Mouse (Mus musculus) small intestine, adult 2 months (tissue): ENCODE measurements at regions not wholly inside any gene's neighbourhood (a gene's known extent, or its start where the extent isn't known, plus 50 kb on each side); places are given as distances from the start of the nearest gene placed in this dataset.
"Not testable (repeated sequence)": the region's sequence is repeated elsewhere in the genome, so short reads cannot be mapped to it uniquely, and the experiment has no call there.

Source experiments
- H3K27ac ChIP-seq: fragments of 200-500 bp; 2 replicates; pipeline ENCODE4 v1.5.1; 2012; ENCODE audit warnings: low read depth, low read length, control low read depth, inconsistent platforms; ENCODE audit not compliant: insufficient read depth
- H3K27me3 ChIP-seq: fragments of 200-500 bp; 2 replicates; pipeline ENCODE4 v1.6.1; 2012; ENCODE audit warnings: mild to moderate bottlenecking, moderate library complexity, low read length, inconsistent platforms; ENCODE audit not compliant: control insufficient read depth, insufficient read depth
- H3K36me3 ChIP-seq: fragments of 200-500 bp; 2 replicates; pipeline ENCODE4 v1.6.1; 2012; ENCODE audit warnings: mild to moderate bottlenecking, low read length, control low read depth, inconsistent platforms; ENCODE audit not compliant: control insufficient read depth, insufficient read depth
- H3K4me1 ChIP-seq: fragments of 200-500 bp; 2 replicates; pipeline ENCODE4 v1.6.1; 2012; ENCODE audit warnings: low read length, inconsistent platforms, mixed read lengths; ENCODE audit not compliant: control insufficient read depth, insufficient read depth, insufficient read length
- H3K4me3 ChIP-seq: fragments of 200-500 bp; 2 replicates; pipeline ENCODE4 v1.5.1; 2012; ENCODE audit warnings: low read depth, mild to moderate bottlenecking, control low read depth, inconsistent platforms, low read length, moderate library complexity
- CTCF ChIP-seq: fragments of 200-500 bp; IDR thresholded peaks from 2 replicates; pipeline ENCODE4 v1.5.1; 2012; ENCODE audit warnings: low read depth, mild to moderate bottlenecking, control low read depth, inconsistent platforms, low read length, moderate library complexity, mixed read lengths; ENCODE audit not compliant: insufficient replicate concordance, insufficient read length; ENCODE audit errors: extremely low read depth
- POLR2A ChIP-seq: fragments of 200-500 bp; IDR thresholded peaks from 2 replicates; pipeline ENCODE4 v1.6.1; 2012; ENCODE audit warnings: low read depth, mild to moderate bottlenecking, control low read depth, inconsistent platforms, low read length, moderate library complexity
- WGBS: fragments of 180-500 bp; shearing (Covaris S2); methylation state at CpG from one replicate; pipeline ENCODE4 v1.1.7; 2018; 5-methylcytosine and 5-hydroxymethylcytosine counted together

DNA sequence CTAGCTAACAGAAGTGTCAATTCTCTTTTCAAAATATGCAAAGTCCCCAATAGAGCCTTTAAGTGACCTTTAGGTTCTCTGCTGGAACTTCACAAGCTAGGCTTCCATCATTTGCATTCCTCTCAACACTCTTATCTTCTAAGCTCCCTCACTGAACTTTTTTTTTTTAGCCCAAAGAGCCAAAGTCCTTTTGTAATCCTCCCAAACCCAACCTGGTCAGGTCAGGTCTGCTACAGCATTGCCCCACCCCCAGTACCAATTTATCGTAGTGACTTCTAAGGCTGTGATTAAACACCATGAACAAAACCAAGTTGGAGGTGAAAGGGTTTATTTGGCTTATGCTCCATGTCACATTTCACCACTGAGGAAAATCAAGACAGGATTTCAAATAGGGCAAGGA lies 79.7 kb upstream of the Arhgap42 start:
- Histone ChIP-seq H3K4me1 (peaks cover 3% of the 10 kb centered on the region; the same call in 1 of the 2 replicates), H3K27me3 (no peaks in the 10 kb centered on the region), H3K36me3 (no peaks in the 10 kb centered on the region), H3K4me3 (no peak overlapping the region), H3K27ac (no peak overlapping the region)
- 20% methylated on average over 1 of the region's 1 CpGs for WGBS
- TF ChIP-seq POLR2A (no peak), CTCF (no peak)

DNA sequence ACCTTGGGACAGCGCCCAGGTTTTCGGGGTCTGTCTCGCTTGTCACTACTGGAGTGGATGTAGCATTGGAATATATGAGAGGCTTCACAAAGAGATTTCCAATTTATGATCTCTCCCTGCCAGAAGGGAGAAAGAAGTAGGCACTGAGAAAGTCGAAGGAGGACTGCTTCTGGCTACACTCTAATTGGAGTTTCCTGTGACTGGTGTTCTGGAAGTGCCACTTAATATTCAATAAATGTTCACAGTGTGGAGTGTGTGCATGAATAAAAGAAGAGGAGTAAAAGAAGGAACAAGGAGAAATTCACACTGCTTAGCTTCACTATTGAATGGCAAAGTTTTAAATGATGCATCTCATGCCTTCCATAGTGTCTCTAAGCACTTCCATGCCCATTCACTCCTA lies 77.1 kb upstream of the Arhgap42 start:
- Histone ChIP-seq H3K4me3 (no peak overlapping the region), H3K4me1 (peaks cover 7% of the 10 kb centered on the region; the same call in 1 of the 2 replicates), H3K27ac (no peak overlapping the region), H3K36me3 (no peaks in the 10 kb centered on the region), H3K27me3 (no peaks in the 10 kb centered on the region)
- WGBS = 84% methylated on average over 4 of the region's 4 CpGs
- no peak for TF ChIP-seq POLR2A
- TF ChIP-seq CTCF = no peak

DNA sequence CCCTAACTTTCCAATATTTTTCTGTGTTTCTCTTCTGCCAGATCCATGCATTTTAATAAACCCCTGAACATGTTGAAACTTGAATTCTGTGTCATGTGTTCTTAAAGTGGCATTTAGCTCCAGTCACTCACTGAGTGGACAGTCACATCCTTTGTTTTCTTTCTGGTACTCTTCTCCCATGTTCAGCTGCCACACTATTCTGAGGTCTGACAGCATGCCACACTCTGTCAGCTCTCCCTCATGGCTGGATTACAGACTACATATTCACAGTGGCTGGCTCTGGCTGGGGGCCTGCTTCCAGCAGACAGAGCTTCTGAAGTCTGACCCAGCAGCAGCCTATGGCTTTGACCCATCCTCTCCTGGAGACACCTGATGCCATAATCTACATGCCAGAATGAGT lies 73.4 kb upstream of the Arhgap42 start:
- Histone ChIP-seq H3K27ac (no peak overlapping the region), H3K27me3 (no peaks in the 10 kb centered on the region), H3K36me3 (no peaks in the 10 kb centered on the region), H3K4me1 (peaks cover 10% of the 10 kb centered on the region), H3K4me3 (no peak overlapping the region)
- no peak for TF ChIP-seq POLR2A
- TF ChIP-seq CTCF = no peak

DNA sequence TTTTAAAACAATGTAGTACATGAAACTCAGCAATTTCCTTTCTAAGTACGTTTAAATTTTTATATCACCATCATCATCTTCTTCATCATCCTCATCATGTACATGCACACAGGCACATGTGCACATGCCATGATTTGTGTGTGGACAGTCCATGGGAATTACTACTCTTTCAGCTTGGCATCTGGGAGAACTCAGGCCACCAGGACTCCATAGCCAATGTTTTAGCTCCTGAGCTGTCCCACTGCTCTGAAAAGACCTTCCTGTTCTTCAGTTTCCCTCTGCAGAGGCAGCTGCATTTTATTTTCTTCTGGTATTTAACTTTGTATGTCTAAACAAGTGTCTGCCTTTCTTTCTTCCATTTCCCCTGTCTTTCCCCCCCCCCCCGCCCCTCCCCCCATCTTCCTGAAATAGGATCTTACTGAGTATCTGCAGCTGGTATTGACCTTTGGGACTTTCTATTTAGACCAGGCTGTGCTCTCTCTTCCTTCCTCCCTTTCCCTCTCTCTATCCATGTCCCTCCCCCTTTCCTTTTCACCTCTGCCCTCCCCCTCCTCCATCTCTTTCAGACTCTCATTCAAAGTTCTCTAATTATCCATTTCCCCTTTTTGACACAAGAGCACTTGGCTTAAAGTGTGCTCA lies 72.8 kb upstream of the Arhgap42 start:
- WGBS = 44% methylated on average over 1 of the region's 2 CpGs
- no peak for TF ChIP-seq POLR2A
- no peak for TF ChIP-seq CTCF
- Histone ChIP-seq H3K27me3 (no peaks in the 10 kb centered on the region), H3K27ac (peak overlapping the region; percentile 17; the same call in 1 of the 2 replicates), H3K4me1 (peaks cover 10% of the 10 kb centered on the region), H3K36me3 (no peaks in the 10 kb centered on the region), H3K4me3 (no peak overlapping the region)

DNA sequence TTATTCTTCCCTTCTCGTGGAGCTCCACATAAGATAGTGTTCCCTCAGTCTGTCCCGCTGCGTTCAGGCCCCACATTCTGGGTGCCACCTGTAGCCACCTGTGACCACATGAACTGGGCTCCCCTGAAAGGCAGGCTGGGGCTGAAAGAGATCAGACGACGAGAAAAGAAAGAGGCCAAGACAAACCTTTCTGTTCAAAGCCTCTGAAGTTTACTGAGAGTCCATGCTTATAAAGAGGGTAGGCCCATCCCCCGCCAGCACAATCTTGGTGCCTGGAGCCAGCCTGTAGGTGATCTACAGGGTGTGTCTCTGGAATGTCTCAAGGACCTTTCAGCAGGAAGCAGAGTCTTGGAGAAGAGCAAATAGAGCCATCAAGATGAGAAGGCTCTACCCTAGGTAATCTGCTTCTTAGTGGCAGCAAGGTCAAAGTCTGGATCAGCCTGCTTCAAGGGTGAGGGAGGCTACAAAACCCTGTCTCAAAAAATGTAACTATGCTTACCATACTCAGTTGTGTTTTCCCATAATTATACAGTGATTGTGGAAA lies 72.2 kb upstream of the Arhgap42 start:
- WGBS = 54% methylated on average over 6 of the region's 6 CpGs
- H3K27ac ChIP-seq = 0 out of 2 replicates have a peak overlapping the region, but pooled peaks have one; percentile 23
- H3K36me3 ChIP-seq, H3K4me1 ChIP-seq, H3K27me3 ChIP-seq, H3K4me3 ChIP-seq: not testable (repeated sequence)

DNA sequence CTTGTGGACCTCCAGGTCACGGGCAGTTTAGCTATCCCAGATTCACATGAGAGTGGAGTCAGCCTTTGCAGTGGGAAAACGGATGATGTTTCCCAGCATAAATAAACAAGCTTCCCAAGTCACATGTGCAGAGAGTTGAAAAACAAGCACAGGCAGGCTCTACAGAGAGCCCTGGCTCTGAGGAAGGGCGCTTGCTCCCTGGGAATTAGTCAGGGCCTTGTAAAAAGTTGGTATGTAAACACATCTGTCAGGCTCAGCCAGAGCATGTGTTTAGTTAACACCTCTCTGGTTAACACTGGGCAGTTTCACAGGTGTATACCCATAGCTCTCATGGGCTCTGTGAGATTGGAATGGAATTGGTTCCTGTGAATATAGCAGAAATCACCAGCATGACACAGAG lies 51.9 kb upstream of the Arhgap42 start:
- TF ChIP-seq CTCF (no peak), POLR2A (no peak)
- Histone ChIP-seq H3K4me3 (no peak overlapping the region), H3K27ac (no peak overlapping the region), H3K4me1 (no peaks in the 10 kb centered on the region), H3K27me3 (no peaks in the 10 kb centered on the region), H3K36me3 (no peaks in the 10 kb centered on the region)
- 50% methylated on average over 3 of the region's 3 CpGs for WGBS

DNA sequence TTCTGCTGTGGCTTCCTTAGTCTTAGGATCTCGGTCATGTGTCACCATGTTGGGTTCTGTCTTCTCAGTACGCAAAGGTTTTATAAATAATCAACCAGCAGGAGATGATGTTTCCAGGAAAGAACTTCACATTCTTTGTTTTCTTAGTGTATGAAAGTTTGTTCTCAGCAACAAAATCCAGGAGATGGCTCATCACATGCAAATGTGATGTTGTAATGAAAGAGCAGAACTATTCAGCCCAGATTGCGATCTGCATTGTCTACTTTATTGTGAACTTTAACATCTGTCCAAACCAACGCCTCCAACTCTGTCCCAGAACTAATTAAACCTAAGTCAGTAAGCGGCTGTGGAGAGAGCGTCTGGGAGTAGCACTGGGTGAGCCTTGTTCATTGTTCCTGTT lies 50.7 kb upstream of the Arhgap42 start:
- Histone ChIP-seq H3K4me3 (no peak overlapping the region), H3K27ac (no peak overlapping the region), H3K27me3 (no peaks in the 10 kb centered on the region), H3K36me3 (no peaks in the 10 kb centered on the region), H3K4me1 (no peaks in the 10 kb centered on the region)
- TF ChIP-seq POLR2A (no peak), CTCF (no peak)
- 72% methylated on average over 6 of the region's 6 CpGs for WGBS
